Mouse (Mus musculus): Measurements from ENCODE around the gene Mypn. TPM values are rescaled to one million over a fixed set of nuclear protein-coding genes. Genes with fewer than 3 reads are reported as not detected.

The Mypn gene
- polyA plus RNA-seq, 1 experiment from 2014 or later: 1.1 TPM

DNA sequence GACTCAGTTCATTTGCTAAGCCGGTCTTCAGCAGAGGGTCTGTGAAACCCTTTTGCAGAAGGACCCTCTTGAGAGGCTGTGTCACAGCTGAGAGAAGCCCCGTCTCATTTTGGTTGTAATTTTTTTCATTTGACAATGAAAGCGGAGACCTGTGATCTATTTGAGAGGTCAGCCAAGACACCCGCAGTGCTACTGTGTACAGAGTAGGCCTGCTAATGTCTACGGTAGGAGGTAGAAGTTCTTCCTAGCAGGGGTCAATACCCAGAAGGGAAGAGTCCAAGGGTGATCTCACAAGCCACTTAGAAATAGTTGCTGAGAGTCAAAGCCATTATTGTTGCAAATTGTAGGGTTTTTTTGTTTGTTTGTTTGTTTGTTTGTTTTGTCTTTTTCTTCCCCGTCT is 49.5 kb downstream of the Mypn start:
- no peaks in the 10 kb centered on the region for H3K9me3 ChIP-seq (ENCODE audit: control insufficient read depth, low read length)
- no peak overlapping the region for H3K4me3 ChIP-seq (ENCODE audit: low read depth, low read length)
- no peaks in the 10 kb centered on the region for H3K27me3 ChIP-seq (ENCODE audit: control insufficient read depth, insufficient read depth, low read length)
- no peak overlapping the region for H3K4me2 ChIP-seq (ENCODE audit: low read depth, low read length)
- ATAC-seq (ENCODE audit: low read depth): no peak
- H3K27ac ChIP-seq (ENCODE audit: low read depth, low read length): no peak overlapping the region
- 73% methylated on average over 6 of the region's 6 CpGs for WGBS
- H3K4me1 ChIP-seq (ENCODE audit: control insufficient read depth, insufficient read depth, low read length): no peaks in the 10 kb centered on the region
- no peak overlapping the region for H3K9ac ChIP-seq (replicated peaks; ENCODE audit: low read depth, low read length)
- H3K36me3 ChIP-seq (ENCODE audit: control insufficient read depth, insufficient read depth, low read length): no peaks in the 10 kb centered on the region

DNA sequence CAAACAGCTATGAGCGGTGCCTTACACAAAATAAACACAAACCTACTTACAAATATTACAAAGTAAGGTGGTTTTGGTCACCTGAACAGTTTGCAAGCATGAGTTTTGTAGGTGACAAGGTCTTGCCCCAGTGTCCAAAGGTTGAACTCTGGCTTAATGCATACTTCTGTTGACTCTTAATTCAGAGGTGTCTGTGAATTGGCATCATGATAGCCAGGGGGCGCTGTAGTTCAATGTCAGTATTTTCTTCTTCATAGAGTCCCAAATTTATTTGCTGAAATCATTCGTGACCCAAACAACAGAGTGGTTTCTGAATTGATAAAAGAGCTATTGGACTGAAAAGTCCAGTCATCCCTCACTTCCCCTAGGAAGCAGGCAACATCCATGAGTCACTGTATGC is 50.2 kb downstream of the Mypn start:
- no peak for ATAC-seq (ENCODE audit: low read depth)
- no peak overlapping the region for H3K4me2 ChIP-seq (ENCODE audit: low read depth, low read length)
- no peaks in the 10 kb centered on the region for H3K9me3 ChIP-seq (ENCODE audit: control insufficient read depth, low read length)
- H3K9ac ChIP-seq (replicated peaks; ENCODE audit: low read depth, low read length): no peak overlapping the region
- no peaks in the 10 kb centered on the region for H3K4me1 ChIP-seq (ENCODE audit: control insufficient read depth, insufficient read depth, low read length)
- H3K4me3 ChIP-seq (ENCODE audit: low read depth, low read length): no peak overlapping the region
- 41% methylated on average over 3 of the region's 3 CpGs for whole genome bisulfite sequencing
- H3K27me3 ChIP-seq (ENCODE audit: control insufficient read depth, insufficient read depth, low read length): no peaks in the 10 kb centered on the region
- no peak overlapping the region for H3K27ac ChIP-seq (ENCODE audit: low read depth, low read length)
- H3K36me3 ChIP-seq (ENCODE audit: control insufficient read depth, insufficient read depth, low read length): no peaks in the 10 kb centered on the region

DNA sequence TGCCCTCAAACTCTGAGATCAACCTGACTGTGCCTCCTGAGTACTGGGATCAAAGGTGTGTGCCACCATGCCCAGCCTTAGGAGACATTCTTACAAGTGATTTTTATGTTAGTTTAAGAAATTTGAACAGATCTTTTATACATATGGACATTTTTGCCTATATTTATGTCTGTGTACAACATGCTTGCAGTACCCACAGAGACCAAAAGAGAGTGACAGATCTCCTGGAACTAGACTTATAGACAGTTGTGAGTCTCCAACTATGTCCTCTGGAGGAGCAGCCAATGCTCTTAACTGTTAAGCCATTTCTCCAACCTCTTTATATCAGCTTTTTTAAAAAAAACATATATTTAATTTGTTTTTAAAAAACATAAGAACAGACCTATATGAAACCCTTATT is 51.4 kb downstream of the Mypn start:
- no peak overlapping the region for H3K4me2 ChIP-seq (ENCODE audit: low read depth, low read length)
- no peaks in the 10 kb centered on the region for H3K36me3 ChIP-seq (ENCODE audit: control insufficient read depth, insufficient read depth, low read length)
- no peak overlapping the region for H3K9ac ChIP-seq (replicated peaks; ENCODE audit: low read depth, low read length)
- H3K27ac ChIP-seq (ENCODE audit: low read depth, low read length): no peak overlapping the region
- no peak overlapping the region for H3K4me3 ChIP-seq (ENCODE audit: low read depth, low read length)
- ATAC-seq (ENCODE audit: low read depth): no peak
- no peaks in the 10 kb centered on the region for H3K4me1 ChIP-seq (ENCODE audit: control insufficient read depth, insufficient read depth, low read length)
- H3K9me3 ChIP-seq (ENCODE audit: control insufficient read depth, low read length): no peaks in the 10 kb centered on the region
- no peaks in the 10 kb centered on the region for H3K27me3 ChIP-seq (ENCODE audit: control insufficient read depth, insufficient read depth, low read length)

DNA sequence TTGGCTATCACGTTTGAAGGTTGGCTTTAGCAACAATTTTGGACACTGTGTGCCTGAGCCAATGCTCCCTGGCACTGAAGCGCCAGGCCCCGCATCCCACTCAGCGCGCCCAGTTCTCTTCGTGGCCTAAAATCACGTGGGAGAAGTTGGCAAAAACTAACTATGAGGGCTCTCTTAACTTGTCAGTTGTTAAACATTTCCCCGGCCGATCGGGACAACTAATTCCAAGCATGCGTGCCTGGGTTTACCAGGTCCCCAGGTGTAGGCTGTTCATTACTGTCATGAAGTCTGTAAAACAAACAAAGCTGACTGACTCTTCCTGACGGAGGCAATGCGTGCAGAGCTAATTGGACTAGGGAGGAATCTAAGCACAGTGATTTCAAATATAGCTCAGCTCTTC is 61.1 kb downstream of the Mypn start:
- ATAC-seq (ENCODE audit: low read depth): no peak
- Histone ChIP-seq H3K9ac (replicated peaks; ENCODE audit: low read depth, low read length) (no peak overlapping the region), H3K4me2 (ENCODE audit: low read depth, low read length) (no peak overlapping the region), H3K27ac (ENCODE audit: low read depth, low read length) (no peak overlapping the region), H3K36me3 (ENCODE audit: control insufficient read depth, insufficient read depth, low read length) (no peaks in the 10 kb centered on the region), H3K27me3 (ENCODE audit: control insufficient read depth, insufficient read depth, low read length) (no peaks in the 10 kb centered on the region), H3K4me1 (ENCODE audit: control insufficient read depth, insufficient read depth, low read length) (no peaks in the 10 kb centered on the region), H3K4me3 (ENCODE audit: low read depth, low read length) (no peak overlapping the region), H3K9me3 (ENCODE audit: control insufficient read depth, low read length) (no peaks in the 10 kb centered on the region)
- WGBS: 87% methylated on average over 13 of the region's 13 CpGs

DNA sequence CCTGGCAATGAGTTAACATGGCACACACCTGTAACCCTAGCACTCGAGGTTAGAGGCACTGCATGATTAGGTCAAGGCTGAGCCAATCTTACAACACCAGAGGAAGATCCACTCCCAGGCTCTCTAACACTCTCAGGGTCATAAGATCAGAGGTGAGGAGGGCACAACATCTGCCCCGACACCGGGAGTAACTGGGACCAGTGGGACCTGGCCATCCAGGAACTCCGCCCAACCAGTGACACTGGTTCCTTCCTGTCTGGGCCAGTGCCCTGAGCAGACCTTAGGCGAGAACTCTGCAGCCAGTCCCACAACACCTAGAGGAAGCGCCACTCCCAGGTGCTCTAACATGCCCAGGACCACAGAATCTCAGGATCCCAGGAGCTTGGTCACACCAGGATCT is 67.3 kb downstream of the Mypn start:
- no peak overlapping the region for H3K9ac ChIP-seq (replicated peaks; ENCODE audit: low read depth, low read length)
- H3K9me3 ChIP-seq (ENCODE audit: control insufficient read depth, low read length): no peaks in the 10 kb centered on the region
- H3K4me3 ChIP-seq (ENCODE audit: low read depth, low read length): no peak overlapping the region
- no peaks in the 10 kb centered on the region for H3K4me1 ChIP-seq (ENCODE audit: control insufficient read depth, insufficient read depth, low read length)
- WGBS: 91% methylated on average over 6 of the region's 6 CpGs
- H3K36me3 ChIP-seq (ENCODE audit: control insufficient read depth, insufficient read depth, low read length): no peaks in the 10 kb centered on the region
- H3K27me3 ChIP-seq (ENCODE audit: control insufficient read depth, insufficient read depth, low read length): no peaks in the 10 kb centered on the region
- H3K4me2 ChIP-seq (ENCODE audit: low read depth, low read length): no peak overlapping the region
- no peak overlapping the region for H3K27ac ChIP-seq (ENCODE audit: low read depth, low read length)
- ATAC-seq (ENCODE audit: low read depth): no peak

DNA sequence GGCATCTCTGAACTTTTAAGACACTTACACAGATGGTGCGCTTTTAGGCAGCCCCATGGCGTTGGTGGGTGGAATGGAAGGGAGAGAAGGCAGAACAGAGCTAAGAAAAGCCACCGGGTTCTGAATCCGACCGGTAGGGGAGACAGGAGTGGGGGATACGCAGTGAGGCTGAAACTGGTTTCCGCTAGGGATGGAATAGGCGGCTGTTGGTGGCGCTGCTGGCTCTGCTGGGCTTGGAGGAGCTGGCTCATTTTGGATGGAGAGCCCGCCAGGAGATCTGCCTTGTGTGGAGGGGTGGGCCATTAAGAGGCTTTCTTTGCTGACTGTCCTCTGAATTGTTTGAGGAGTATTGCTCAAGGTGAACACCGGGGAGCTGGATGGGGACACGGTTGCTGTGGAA is 68.1 kb downstream of the Mypn start:
- 54% methylated on average over 12 of the region's 12 CpGs for WGBS
- H3K4me1 ChIP-seq (ENCODE audit: control insufficient read depth, insufficient read depth, low read length): no peaks in the 10 kb centered on the region
- H3K4me2 ChIP-seq (ENCODE audit: low read depth, low read length): no peak overlapping the region
- H3K36me3 ChIP-seq (ENCODE audit: control insufficient read depth, insufficient read depth, low read length): no peaks in the 10 kb centered on the region
- H3K9ac ChIP-seq (replicated peaks; ENCODE audit: low read depth, low read length): no peak overlapping the region
- no peaks in the 10 kb centered on the region for H3K9me3 ChIP-seq (ENCODE audit: control insufficient read depth, low read length)
- no peak overlapping the region for H3K4me3 ChIP-seq (ENCODE audit: low read depth, low read length)
- no peak for ATAC-seq (ENCODE audit: low read depth)
- no peak overlapping the region for H3K27ac ChIP-seq (ENCODE audit: low read depth, low read length)
- H3K27me3 ChIP-seq (ENCODE audit: control insufficient read depth, insufficient read depth, low read length): no peaks in the 10 kb centered on the region

DNA sequence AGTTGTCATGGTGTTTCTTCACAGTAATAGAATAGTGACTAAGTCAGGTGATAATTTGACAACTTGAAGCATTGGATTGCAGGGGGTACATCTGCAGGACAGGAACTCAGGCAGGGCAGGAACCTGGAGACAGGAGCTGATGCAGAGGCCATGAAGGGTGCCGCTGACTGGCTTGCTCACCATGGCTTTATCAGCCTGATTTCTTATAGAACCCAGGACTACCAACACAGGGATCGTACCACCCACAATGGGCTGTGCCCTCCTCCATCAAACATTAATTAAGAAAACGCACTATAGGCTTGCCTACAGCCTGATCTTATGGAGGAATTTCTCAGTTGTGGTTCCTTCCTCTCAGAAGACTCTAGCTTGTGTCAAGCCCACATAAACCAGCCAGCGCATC is 70.4 kb downstream of the Mypn start:
- Histone ChIP-seq H3K4me3 (ENCODE audit: low read depth, low read length) (no peak overlapping the region), H3K27ac (ENCODE audit: low read depth, low read length) (no peak overlapping the region), H3K9me3 (ENCODE audit: control insufficient read depth, low read length) (no peaks in the 10 kb centered on the region), H3K4me2 (ENCODE audit: low read depth, low read length) (no peak overlapping the region), H3K27me3 (ENCODE audit: control insufficient read depth, insufficient read depth, low read length) (no peaks in the 10 kb centered on the region), H3K9ac (replicated peaks; ENCODE audit: low read depth, low read length) (no peak overlapping the region), H3K36me3 (ENCODE audit: control insufficient read depth, insufficient read depth, low read length) (no peaks in the 10 kb centered on the region), H3K4me1 (ENCODE audit: control insufficient read depth, insufficient read depth, low read length) (no peaks in the 10 kb centered on the region)
- WGBS: 88% methylated on average over 4 of the region's 4 CpGs
- no peak for ATAC-seq (ENCODE audit: low read depth)

DNA sequence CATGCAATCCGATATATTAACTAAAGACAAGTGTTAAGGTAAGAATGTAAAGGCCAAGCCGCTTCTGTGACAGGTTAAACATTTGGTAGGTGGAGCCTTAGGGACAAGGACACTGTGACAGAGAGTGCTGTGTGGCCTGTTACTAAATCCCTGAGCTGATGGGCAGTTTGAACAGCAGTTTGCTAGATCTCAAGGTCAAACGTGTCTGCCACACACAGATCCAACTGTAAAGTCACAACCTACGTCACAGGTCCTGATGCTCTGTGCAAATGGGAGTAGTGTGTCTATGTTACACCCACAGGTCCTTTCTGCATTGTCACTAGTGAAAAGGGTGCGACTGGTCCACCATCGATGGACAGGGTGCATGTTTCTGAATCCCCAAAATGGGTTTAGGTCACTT is 71.4 kb downstream of the Mypn start:
- H3K27me3 ChIP-seq (ENCODE audit: control insufficient read depth, insufficient read depth, low read length): no peaks in the 10 kb centered on the region
- H3K4me3 ChIP-seq (ENCODE audit: low read depth, low read length): no peak overlapping the region
- H3K36me3 ChIP-seq (ENCODE audit: control insufficient read depth, insufficient read depth, low read length): no peaks in the 10 kb centered on the region
- 89% methylated on average over 6 of the region's 6 CpGs for WGBS
- no peak overlapping the region for H3K4me2 ChIP-seq (ENCODE audit: low read depth, low read length)
- no peak overlapping the region for H3K27ac ChIP-seq (ENCODE audit: low read depth, low read length)
- ATAC-seq (ENCODE audit: low read depth): no peak
- H3K9ac ChIP-seq (replicated peaks; ENCODE audit: low read depth, low read length): no peak overlapping the region
- no peaks in the 10 kb centered on the region for H3K9me3 ChIP-seq (ENCODE audit: control insufficient read depth, low read length)
- no peaks in the 10 kb centered on the region for H3K4me1 ChIP-seq (ENCODE audit: control insufficient read depth, insufficient read depth, low read length)

DNA sequence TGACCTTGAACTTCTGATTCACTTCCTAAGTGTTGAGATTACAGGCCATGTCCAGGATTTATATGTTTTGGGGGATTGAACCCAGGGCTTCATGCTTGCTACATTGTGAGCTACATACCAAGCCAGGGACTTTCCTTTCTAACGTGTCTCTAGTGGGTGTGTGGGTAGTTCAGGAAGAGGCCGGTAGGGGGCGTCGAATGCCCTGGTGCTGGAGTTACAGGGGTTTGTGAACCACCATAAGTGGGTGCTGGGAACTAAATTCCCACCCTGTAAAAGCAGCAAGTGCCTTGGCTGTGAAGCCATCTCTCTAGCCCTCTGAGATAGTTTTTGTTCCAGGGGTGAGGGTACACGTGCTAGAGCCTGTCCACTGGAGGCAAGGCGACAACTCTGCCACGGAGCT is 73.3 kb downstream of the Mypn start:
- Histone ChIP-seq H3K9ac (replicated peaks; ENCODE audit: low read depth, low read length) (no peak overlapping the region), H3K27me3 (ENCODE audit: control insufficient read depth, insufficient read depth, low read length) (no peaks in the 10 kb centered on the region), H3K4me1 (ENCODE audit: control insufficient read depth, insufficient read depth, low read length) (no peaks in the 10 kb centered on the region), H3K36me3 (ENCODE audit: control insufficient read depth, insufficient read depth, low read length) (no peaks in the 10 kb centered on the region), H3K27ac (ENCODE audit: low read depth, low read length) (no peak overlapping the region), H3K9me3 (ENCODE audit: control insufficient read depth, low read length) (no peaks in the 10 kb centered on the region), H3K4me3 (ENCODE audit: low read depth, low read length) (no peak overlapping the region), H3K4me2 (ENCODE audit: low read depth, low read length) (no peak overlapping the region)
- WGBS: 81% methylated on average over 7 of the region's 7 CpGs
- ATAC-seq (ENCODE audit: low read depth): no peak

DNA sequence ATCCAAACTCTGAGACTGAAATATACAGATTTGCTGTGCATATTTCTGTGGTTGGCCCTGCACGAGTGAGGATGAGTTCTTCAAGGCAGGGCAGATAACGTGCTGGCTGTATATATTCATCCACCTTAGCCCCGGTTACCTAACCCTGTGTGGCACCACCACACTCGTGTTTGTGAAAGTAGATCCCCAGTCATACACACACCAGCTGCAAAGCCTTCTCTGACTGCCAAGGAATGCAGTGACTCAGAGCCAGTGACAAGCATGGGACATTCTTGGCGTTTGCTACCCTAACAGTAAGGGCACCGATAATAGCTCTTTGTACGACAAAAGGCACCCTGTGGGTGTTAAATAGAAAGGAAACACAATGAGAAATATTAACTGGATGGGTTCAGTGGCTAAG is 75.5 kb downstream of the Mypn start:
- ATAC-seq (ENCODE audit: low read depth): no peak
- H3K4me3 ChIP-seq (ENCODE audit: low read depth, low read length): no peak overlapping the region
- no peaks in the 10 kb centered on the region for H3K36me3 ChIP-seq (ENCODE audit: control insufficient read depth, insufficient read depth, low read length)
- H3K4me2 ChIP-seq (ENCODE audit: low read depth, low read length): no peak overlapping the region
- H3K4me1 ChIP-seq (ENCODE audit: control insufficient read depth, insufficient read depth, low read length): no peaks in the 10 kb centered on the region
- no peak overlapping the region for H3K27ac ChIP-seq (ENCODE audit: low read depth, low read length)
- no peaks in the 10 kb centered on the region for H3K9me3 ChIP-seq (ENCODE audit: control insufficient read depth, low read length)
- no peaks in the 10 kb centered on the region for H3K27me3 ChIP-seq (ENCODE audit: control insufficient read depth, insufficient read depth, low read length)
- 73% methylated on average over 7 of the region's 7 CpGs for WGBS
- H3K9ac ChIP-seq (replicated peaks; ENCODE audit: low read depth, low read length): no peak overlapping the region
